Mouse (Mus musculus) testis, adult 2 months (tissue): ENCODE data around the gene Tcam1.

Source experiments
- CTCF ChIP-seq: fragments of 200-500 bp; IDR thresholded peaks from 2 replicates; pipeline ENCODE4 v1.5.1; 2012; ENCODE audit warnings: low read depth, mild to moderate bottlenecking, inconsistent platforms, low read length, moderate library complexity; ENCODE audit not compliant: control insufficient read depth, insufficient read depth, insufficient replicate concordance
- POLR2A ChIP-seq: fragments of 200-500 bp; IDR thresholded peaks from 2 replicates; pipeline ENCODE4 v1.6.1; 2012; ENCODE audit warnings: low read depth, mild to moderate bottlenecking, inconsistent platforms, low read length, moderate library complexity; ENCODE audit not compliant: control insufficient read depth

GRCm38 (mm10) chr11:106274374-106274773, 2.1 kb upstream of the Tcam1 start:
- no peak for TF ChIP-seq CTCF
- TF ChIP-seq POLR2A = no peak
